Mouse (Mus musculus): ENCODE data around the gene Lrrc31. TPM values are rescaled to one million over a fixed set of nuclear protein-coding genes. Genes with fewer than 3 reads are reported as not detected.
A peak's percentile ranks its signal among the peaks of the same experiment; 100 is the strongest.

Gene Lrrc31
- polyA plus RNA-seq, 1 experiment from 2014 or later = not detected

- Histone ChIP-seq H3K27ac (replicated peaks; ENCODE audit: low read depth, low read length) (no peak overlapping the region), H3K9ac (replicated peaks; ENCODE audit: low read length) (peak overlapping the region; percentile 43; the same call in 1 of the 2 replicates)
- ATAC-seq (ENCODE audit: low FRiP score, low TSS enrichment) = peak; percentile 55; the same call in 1 of the 2 replicates
Observed at GRCm38 (mm10) chr3:30650062-30650841, 49.4 kb downstream of the Lrrc31 start.

GRCm38 (mm10) chr3:30648466-30648865 lies 51.2 kb downstream of the Lrrc31 start:
- Histone ChIP-seq H3K4me1 (ENCODE audit: control insufficient read depth, insufficient read depth, low read length) (peaks cover 4% of the 10 kb centered on the region; the same call in 1 of the 2 replicates), H3K4me3 (replicated peaks; ENCODE audit: low read depth, low read length) (no peak overlapping the region), H3K36me3 (ENCODE audit: control insufficient read depth, insufficient read depth, low read length) (no peaks in the 10 kb centered on the region), H3K9ac (replicated peaks; ENCODE audit: low read length) (no peak overlapping the region), H3K27me3 (ENCODE audit: control insufficient read depth, insufficient read depth, low read length) (peaks cover 12% of the 10 kb centered on the region), H3K4me2 (ENCODE audit: low read length) (no peak overlapping the region), H3K27ac (replicated peaks; ENCODE audit: low read depth, low read length) (no peak overlapping the region), H3K9me3 (ENCODE audit: control insufficient read depth, low read length) (no peaks in the 10 kb centered on the region)
- DNase-seq = no peak
- WGBS = 100% methylated on average over 2 of the region's 2 CpGs
- ATAC-seq (ENCODE audit: low FRiP score, low TSS enrichment) = no peak

More at GRCm38 (mm10) chr3:30650062-30650841, 49.4 kb downstream of the Lrrc31 start:
- Histone ChIP-seq H3K4me3 (replicated peaks; ENCODE audit: low read depth, low read length) (peak overlapping the region; percentile 44), H3K4me1 (ENCODE audit: control insufficient read depth, insufficient read depth, low read length) (peaks cover 4% of the 10 kb centered on the region; the same call in 1 of the 2 replicates), H3K27me3 (ENCODE audit: control insufficient read depth, insufficient read depth, low read length) (peaks cover 12% of the 10 kb centered on the region), H3K9me3 (ENCODE audit: control insufficient read depth, low read length) (no peaks in the 10 kb centered on the region), H3K4me2 (ENCODE audit: low read length) (peak overlapping the region; percentile 84), H3K36me3 (ENCODE audit: control insufficient read depth, insufficient read depth, low read length) (no peaks in the 10 kb centered on the region)
- peak; percentile 69 for DNase-seq
- under 1% methylated on average over 41 of the region's 41 CpGs for WGBS

- 2% methylated on average over 25 of the region's 25 CpGs for WGBS
Observed at GRCm38 (mm10) chr3:30647440-30648090, 52.1 kb downstream of the Lrrc31 start, which contains the start of gene Lrrc34. Lrrc34 (minus strand) TSS chr3:30647869.

GRCm38 (mm10) chr3:30646761-30647160 lies 52.9 kb downstream of the Lrrc31 start:
- Histone ChIP-seq H3K4me3 (replicated peaks; ENCODE audit: low read depth, low read length) (no peak overlapping the region), H3K9ac (replicated peaks; ENCODE audit: low read length) (no peak overlapping the region), H3K4me1 (ENCODE audit: control insufficient read depth, insufficient read depth, low read length) (peaks cover 4% of the 10 kb centered on the region; the same call in 1 of the 2 replicates), H3K27ac (replicated peaks; ENCODE audit: low read depth, low read length) (no peak overlapping the region), H3K27me3 (ENCODE audit: control insufficient read depth, insufficient read depth, low read length) (peaks cover 12% of the 10 kb centered on the region), H3K4me2 (ENCODE audit: low read length) (no peak overlapping the region), H3K36me3 (ENCODE audit: control insufficient read depth, insufficient read depth, low read length) (no peaks in the 10 kb centered on the region), H3K9me3 (ENCODE audit: control insufficient read depth, low read length) (no peaks in the 10 kb centered on the region)
- ATAC-seq (ENCODE audit: low FRiP score, low TSS enrichment) (no peak), DNase-seq (no peak)
- 55% methylated on average over 8 of the region's 8 CpGs for WGBS

More at GRCm38 (mm10) chr3:30647440-30648090, 52.1 kb downstream of the Lrrc31 start, which contains the start of gene Lrrc34:
- H3K4me3 ChIP-seq (replicated peaks; ENCODE audit: low read depth, low read length) = peak within 1 kb of the TSS; percentile 29
- DNase-seq (peak; percentile 77), ATAC-seq (ENCODE audit: low FRiP score, low TSS enrichment) (peak; percentile 53)
- no peaks in the 10 kb centered on the region for H3K36me3 ChIP-seq (ENCODE audit: control insufficient read depth, insufficient read depth, low read length)
- H3K9ac ChIP-seq (replicated peaks; ENCODE audit: low read length) = peak within 1 kb of the TSS; percentile 47
- peak within 1 kb of the TSS; percentile 61 for H3K4me2 ChIP-seq (ENCODE audit: low read length)
- H3K27ac ChIP-seq (replicated peaks; ENCODE audit: low read depth, low read length) = no peak within 1 kb of the TSS
- peaks cover 12% of the 10 kb centered on the region for H3K27me3 ChIP-seq (ENCODE audit: control insufficient read depth, insufficient read depth, low read length)
- no peaks in the 10 kb centered on the region for H3K9me3 ChIP-seq (ENCODE audit: control insufficient read depth, low read length)
- peaks cover 4% of the 10 kb centered on the region; the same call in 1 of the 2 replicates for H3K4me1 ChIP-seq (ENCODE audit: control insufficient read depth, insufficient read depth, low read length)

- no peaks in the 10 kb centered on the region for H3K36me3 ChIP-seq (ENCODE audit: control insufficient read depth, insufficient read depth, low read length)
- H3K27ac ChIP-seq (replicated peaks; ENCODE audit: low read depth, low read length) = no peak within 1 kb of the TSS
- no peak within 1 kb of the TSS for H3K4me3 ChIP-seq (replicated peaks; ENCODE audit: low read depth, low read length)
- no peak within 1 kb of the TSS for H3K9ac ChIP-seq (replicated peaks; ENCODE audit: low read length)
- DNase-seq (no peak), ATAC-seq (ENCODE audit: low FRiP score, low TSS enrichment) (no peak)
- WGBS = 79% methylated on average over 2 of the region's 2 CpGs
- H3K4me2 ChIP-seq (ENCODE audit: low read length) = no peak within 1 kb of the TSS
- H3K27me3 ChIP-seq (ENCODE audit: control insufficient read depth, insufficient read depth, low read length) = 0 out of 2 replicates have a peak, but pooled peaks cover 4% of the 10 kb centered on the region
- no peaks in the 10 kb centered on the region for H3K9me3 ChIP-seq (ENCODE audit: control insufficient read depth, low read length)
- peaks cover 4% of the 10 kb centered on the region; the same call in 1 of the 2 replicates for H3K4me1 ChIP-seq (ENCODE audit: control insufficient read depth, insufficient read depth, low read length)
Observed at GRCm38 (mm10) chr3:30644207-30644606, 55.4 kb downstream of the Lrrc31 start, which contains the start of gene Lrriq4. Lrriq4 (plus strand) TSS chr3:30644507.

- no peaks in the 10 kb centered on the region for H3K9me3 ChIP-seq (ENCODE audit: control insufficient read depth, low read length)
- H3K36me3 ChIP-seq (ENCODE audit: control insufficient read depth, insufficient read depth, low read length) = no peaks in the 10 kb centered on the region
- ATAC-seq (ENCODE audit: low FRiP score, low TSS enrichment) (no peak), DNase-seq (no peak)
- H3K27ac ChIP-seq (replicated peaks; ENCODE audit: low read depth, low read length) = no peak overlapping the region
- H3K9ac ChIP-seq (replicated peaks; ENCODE audit: low read length) = no peak overlapping the region
- 84% methylated on average over 4 of the region's 4 CpGs for WGBS
- H3K4me2 ChIP-seq (ENCODE audit: low read length) = no peak overlapping the region
- no peaks in the 10 kb centered on the region for H3K27me3 ChIP-seq (ENCODE audit: control insufficient read depth, insufficient read depth, low read length)
- H3K4me1 ChIP-seq (ENCODE audit: control insufficient read depth, insufficient read depth, low read length) = no peaks in the 10 kb centered on the region
- no peak overlapping the region for H3K4me3 ChIP-seq (replicated peaks; ENCODE audit: low read depth, low read length)
Observed at GRCm38 (mm10) chr3:30635629-30636028, 64.0 kb downstream of the Lrrc31 start.

- Histone ChIP-seq H3K27ac (replicated peaks; ENCODE audit: low read depth, low read length) (no peak overlapping the region), H3K27me3 (ENCODE audit: control insufficient read depth, insufficient read depth, low read length) (no peaks in the 10 kb centered on the region), H3K4me1 (ENCODE audit: control insufficient read depth, insufficient read depth, low read length) (no peaks in the 10 kb centered on the region), H3K4me3 (replicated peaks; ENCODE audit: low read depth, low read length) (no peak overlapping the region), H3K9ac (replicated peaks; ENCODE audit: low read length) (no peak overlapping the region), H3K4me2 (ENCODE audit: low read length) (no peak overlapping the region), H3K9me3 (ENCODE audit: control insufficient read depth, low read length) (no peaks in the 10 kb centered on the region), H3K36me3 (ENCODE audit: control insufficient read depth, insufficient read depth, low read length) (no peaks in the 10 kb centered on the region)
- 67% methylated on average over 3 of the region's 3 CpGs for WGBS
- peak; percentile 24 for DNase-seq
- no peak for ATAC-seq (ENCODE audit: low FRiP score, low TSS enrichment)
Observed at GRCm38 (mm10) chr3:30633681-30634080, 66.0 kb downstream of the Lrrc31 start.
